Mouse (Mus musculus) kidney, adult 18-20 months (tissue): ENCODE results near the gene Lhb.
A peak's percentile ranks its signal among the peaks of the same experiment; 100 is the strongest.

ENCODE experiments used
- DNase-seq: peaks from one replicate; pipeline ENCODE4 v3.0.0; 2021

The Lhb gene

DNA sequence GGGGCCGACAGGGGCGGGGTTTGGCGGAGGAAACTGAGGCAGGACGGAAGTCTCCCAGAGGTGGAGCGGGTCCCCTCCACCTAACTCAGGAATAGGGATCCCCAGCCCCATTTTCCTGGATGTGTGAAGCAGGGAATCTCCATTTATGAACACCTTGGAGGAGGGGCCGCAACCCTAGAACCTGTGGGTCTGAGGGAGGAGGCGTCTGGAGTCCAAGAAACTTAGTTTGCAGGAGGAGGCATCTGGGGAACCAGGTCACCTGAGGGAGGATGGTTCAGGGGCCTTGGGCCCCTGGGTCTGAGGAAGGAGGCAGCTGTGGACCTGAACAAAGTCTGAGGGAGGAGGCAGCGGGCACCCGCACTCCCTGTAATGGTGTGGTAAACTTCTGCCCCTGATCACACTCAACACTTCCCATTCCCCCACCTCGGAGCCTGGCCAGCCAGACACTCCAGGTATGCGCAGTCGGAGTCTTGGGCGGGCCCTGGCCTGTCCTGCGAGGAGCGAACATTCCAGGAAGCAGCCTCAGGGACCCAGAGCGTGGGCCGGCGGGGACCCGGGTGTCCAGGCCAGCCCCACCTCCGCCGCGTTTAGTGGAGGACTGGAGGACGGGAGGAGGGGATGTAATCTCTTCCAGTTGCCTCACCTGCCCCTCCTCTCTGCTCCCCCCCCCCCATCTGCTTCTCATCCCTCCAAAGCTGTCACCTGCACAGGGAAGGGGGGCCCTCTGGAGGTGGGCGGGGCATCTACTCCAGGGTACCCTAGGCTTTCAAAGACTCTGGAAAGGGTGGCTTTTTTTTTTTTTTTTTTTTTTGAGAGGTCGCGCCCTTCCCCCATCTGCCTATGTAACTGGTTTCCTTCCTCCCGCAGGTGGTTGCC is 6.5 kb upstream of the Lhb start:
- DNase-seq = peak; percentile 54

GRCm38 (mm10) chr7:45414740-45415224 is 5.8 kb upstream of the Lhb start:
- no peak for DNase-seq

GRCm38 (mm10) chr7:45415636-45416035 is 5.0 kb upstream of the Lhb start:
- no peak for DNase-seq

- DNase-seq = no peak
Measured at GRCm38 (mm10) chr7:45417962-45418492, 2.6 kb upstream of the Lhb start.

- no peak for DNase-seq
Measured at GRCm38 (mm10) chr7:45419859-45420614, 583 bp upstream of the Lhb start.

DNA sequence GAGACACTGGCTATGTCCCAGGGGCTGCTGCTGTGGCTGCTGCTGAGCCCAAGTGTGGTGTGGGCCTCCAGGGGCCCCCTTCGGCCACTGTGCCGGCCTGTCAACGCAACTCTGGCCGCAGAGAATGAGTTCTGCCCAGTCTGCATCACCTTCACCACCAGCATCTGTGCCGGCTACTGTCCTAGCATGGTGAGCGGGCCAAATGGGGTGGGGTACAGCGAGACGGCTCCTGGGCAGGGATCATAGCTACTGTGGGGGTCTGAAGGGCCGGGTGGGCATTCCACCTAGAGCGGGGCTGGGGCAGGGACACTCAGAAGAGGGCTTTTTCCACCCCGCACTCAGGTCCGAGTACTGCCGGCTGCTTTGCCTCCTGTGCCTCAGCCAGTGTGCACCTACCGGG is 574 bp downstream of the Lhb start:
- no peak for DNase-seq

DNA sequence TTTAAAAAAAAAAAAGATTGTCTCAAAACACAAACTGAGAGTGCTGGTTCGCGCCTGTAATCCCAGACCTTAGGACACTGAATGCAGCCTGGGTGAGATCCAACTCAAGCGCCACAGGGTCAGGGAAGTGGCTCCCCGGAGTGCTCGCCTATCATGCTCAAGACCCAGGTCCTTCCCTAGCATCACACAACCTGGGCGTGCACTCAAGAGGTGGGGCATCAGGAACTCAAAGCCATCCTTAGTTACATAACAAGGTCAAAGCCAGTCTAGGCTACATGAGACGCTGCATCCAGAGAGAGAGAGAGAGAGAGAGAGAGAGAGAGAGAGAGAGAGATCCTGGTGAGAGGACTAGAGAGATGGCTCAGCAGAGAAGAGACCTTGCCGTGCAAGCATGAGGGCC is 5.9 kb downstream of the Lhb start:
- DNase-seq = no peak

- no peak for DNase-seq
Measured at GRCm38 (mm10) chr7:45433835-45434202, 13.2 kb downstream of the Lhb start.

DNA sequence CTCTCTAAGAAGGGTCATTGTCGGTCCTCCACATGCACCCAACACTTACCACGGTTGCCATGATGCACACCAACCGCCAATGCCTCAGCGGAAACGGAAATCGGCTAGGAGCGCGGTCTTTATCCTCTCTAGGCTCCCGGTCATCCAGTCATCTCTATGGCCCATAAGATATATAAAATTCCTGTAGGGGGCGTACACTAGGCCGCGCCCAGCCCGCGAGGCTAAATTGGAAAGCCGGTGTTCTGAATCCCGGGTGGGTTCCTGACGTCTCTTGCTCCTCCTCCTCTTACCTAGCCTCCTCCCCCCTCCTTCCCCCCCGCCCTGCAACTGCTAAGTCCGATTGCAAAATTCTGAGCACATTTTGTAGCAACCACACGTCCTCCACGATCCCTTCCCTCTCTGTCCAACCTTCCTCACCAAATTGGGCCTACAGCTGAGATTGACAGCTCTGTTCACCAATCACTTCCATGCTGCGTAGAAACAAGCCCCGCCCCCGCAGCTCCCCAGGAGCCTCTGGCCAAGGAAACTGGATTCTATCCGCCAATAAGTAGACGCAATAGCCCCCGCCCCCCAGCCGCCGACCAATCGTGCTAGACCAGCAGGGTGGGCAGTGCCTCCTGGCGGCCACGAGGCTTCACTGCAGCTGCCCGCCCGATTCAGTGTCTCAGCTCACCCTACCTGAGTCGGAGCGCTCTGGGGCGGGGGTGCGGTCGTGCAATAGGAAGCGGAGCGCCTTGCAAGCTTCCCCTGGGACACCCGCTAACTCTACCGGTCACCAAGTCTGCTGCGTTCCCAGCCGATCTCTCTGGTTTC is 13.8 kb downstream of the Lhb start, which contains the start of gene Gys1:
Gene Gys1, plus strand, starts transcription at position 642 of the 813 bp plus-strand sequence.
- peak; percentile 100 for DNase-seq

GRCm38 (mm10) chr7:45435038-45435437 is 14.4 kb downstream of the Lhb start:
- DNase-seq = no peak

DNA sequence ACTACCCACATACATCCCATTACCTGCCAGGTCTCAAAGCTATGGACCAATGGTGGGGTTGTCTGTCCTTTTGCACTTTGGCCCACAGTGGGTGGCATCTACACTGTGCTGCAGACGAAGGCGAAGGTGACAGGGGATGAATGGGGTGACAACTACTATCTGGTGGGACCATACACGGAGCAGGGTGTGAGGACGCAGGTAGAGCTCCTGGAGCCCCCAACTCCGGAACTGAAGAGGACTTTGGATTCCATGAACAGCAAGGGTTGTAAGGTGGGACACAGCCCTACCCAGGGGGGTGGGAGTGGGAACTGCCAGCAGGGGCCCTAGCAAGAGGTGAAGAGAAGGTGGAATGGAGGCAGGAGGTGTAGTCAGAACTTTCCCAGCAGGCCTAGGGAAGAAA is 15.8 kb downstream of the Lhb start:
- DNase-seq = no peak

DNA sequence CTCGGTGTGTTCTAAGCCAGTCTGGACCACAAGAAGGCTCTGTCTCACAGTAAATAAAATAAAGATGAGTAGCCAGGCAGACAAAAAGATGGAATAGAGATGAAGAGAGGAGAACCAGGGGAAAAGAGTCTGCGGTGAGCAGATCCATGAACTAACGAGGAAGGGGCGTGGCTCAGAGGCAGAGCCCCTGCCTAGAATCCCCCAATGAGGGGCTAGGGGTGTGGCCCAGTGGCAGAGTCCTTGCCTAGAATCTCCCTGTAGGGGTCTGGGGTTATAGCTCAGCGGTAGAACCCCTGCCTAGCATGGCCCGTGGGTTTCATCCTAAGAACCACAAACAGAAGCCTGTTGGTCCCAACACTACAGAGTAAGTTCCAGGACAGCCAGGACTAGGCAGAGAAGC is 16.4 kb downstream of the Lhb start:
- DNase-seq = no peak

GRCm38 (mm10) chr7:45437521-45438276 is 17.1 kb downstream of the Lhb start, which contains the start of gene Ruvbl2:
Gene Ruvbl2, minus strand, starts transcription at chr7:45438096.
- DNase-seq = peak; percentile 44

DNA sequence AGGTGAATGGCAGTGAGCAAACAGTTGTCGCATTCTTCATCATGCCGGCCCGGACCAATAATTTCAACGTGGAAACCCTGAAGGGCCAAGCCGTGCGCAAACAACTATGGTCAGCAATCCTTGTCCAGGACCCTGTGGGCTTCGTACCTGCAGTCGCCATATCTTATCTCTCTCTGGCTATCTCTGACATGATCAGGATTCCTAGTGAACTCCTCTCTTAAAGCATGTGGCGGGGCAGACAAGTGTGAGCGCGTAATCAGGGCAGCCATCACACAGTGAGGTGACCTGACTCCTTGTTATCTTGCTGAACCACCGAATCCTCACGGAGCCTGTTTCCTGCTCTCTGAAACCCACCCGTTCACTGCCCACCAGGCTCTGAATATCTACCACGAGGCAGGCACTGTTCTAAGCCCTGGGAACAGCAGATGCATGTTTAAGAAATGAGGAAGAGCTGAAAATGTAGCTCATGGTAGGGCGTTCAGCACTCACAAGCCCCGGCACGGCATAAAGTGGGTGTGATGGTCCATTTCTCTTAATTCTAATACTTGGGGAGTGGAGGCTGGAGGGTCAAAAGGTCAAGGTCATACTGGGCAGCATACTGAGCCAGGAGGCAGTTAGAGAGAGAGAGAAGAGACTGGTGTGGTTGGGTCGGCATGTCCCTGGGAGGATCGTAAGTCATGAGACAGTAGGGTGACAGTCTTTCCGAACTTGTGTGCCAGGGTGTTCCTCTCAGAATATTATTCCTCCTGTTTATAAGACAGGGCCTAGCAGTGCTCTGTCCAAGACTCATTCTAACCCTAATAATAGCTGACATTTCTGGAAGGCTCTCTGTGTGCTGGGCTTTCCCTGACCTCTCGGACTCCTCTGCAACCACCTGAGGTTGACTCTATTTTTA is 23.2 kb downstream of the Lhb start:
- no peak for DNase-seq

DNA sequence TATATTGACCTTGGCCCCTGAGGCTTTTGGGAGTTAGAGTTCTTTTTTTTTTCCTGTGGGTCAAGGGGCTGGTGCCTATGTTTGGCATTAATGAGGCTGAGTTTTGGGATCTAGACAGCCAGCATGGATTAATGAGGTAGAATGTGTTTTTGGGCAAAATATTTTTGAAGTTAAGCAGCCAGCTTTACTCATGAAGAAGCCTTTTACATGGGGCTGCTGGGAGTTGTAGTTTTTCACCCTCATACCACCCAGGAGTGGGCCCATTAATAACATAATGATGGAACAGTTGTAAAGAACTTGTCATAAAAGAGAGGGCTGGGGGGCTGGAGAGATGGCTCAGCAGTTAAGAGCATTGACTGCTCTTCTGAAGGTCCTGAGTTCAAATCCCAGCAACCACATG is 26.0 kb downstream of the Lhb start:
- no peak for DNase-seq

DNA sequence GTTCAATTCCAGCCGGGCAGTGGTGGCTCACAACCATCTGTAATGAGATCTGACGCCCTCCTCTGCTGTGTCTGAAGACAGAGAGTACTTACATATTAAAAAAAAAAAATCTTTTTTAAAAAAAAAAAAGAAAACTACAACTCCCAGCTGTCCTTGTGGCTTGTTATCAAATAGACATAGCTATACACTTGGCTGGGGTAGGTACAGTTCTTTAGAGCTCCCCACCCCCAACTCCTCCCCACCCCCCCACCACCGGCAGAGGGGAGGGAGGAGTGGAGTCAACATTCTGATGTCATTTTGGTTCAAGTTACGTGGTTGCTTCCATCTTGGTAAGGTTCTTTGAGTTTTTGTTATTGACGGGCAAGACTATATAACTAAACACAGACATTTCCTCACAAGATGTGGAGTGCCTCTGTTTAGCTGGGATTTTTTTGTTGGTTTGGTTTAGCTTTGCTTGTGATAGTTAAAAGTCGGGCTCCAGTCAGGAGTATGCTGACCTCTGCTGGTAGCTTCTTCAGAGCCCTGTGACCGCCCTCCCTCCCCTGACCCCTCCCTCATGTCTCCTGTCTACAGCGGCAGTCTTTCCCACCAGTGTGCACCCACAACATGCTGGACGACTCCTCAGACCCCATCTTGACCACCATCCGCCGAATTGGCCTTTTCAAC is 26.8 kb downstream of the Lhb start:
- DNase-seq = no peak

GRCm38 (mm10) chr7:45449974-45450373 is 29.4 kb downstream of the Lhb start:
- no peak for DNase-seq

DNA sequence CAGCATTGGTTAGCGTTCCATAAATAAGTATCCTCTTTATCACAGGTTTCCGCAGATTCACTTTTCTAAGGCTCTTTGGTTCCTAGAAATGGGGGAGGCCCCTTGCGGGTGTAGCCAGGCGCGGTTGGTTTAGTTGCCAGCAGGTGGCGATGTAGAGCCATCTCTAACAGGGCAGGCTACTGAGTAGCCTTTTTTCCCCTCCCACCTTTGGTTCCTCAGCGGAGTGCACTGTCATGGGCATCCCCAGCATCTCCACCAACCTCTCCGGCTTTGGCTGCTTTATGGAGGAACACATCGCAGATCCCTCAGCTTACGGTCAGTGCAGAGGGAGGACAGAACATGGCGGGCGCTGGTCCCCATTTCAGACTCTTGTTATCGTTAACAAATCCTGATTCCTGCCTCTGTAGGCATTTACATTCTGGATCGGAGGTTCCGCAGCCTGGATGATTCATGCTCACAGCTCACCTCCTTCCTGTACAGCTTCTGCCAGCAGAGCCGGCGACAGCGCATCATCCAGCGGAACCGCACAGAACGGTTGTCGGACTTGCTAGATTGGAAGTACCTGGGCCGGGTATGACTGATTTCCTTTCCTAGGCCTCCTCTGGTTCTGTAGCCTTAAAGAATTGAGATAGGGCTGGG is 30.8 kb downstream of the Lhb start:
- peak; percentile 85 for DNase-seq

DNA sequence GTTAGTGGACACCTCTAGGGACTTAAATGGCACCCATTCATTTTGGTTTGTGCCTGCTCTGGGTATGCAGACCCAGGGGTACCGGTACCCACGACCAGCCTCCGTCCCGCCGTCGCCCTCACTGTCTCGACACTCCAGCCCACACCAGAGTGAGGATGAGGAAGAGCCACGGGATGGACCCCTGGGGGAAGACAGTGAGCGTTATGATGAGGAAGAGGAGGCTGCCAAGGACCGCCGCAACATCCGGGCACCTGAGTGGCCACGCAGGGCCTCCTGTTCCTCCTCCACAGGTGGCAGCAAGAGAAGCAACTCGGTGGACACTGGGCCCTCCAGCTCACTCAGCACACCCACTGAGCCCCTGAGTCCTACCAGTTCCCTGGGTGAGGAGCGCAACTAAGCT is 34.4 kb downstream of the Lhb start:
- no peak for DNase-seq
